Mouse (Mus musculus): ENCODE results near the gene Angel1. TPM values are rescaled to one million over a fixed set of nuclear protein-coding genes. Genes with fewer than 3 reads are reported as not detected.

The Angel1 gene
- total RNA-seq, 4 experiments from 2014 or later: 3.4 to 6.3 (median 4.8) TPM

- no peak for DNase-seq (ENCODE audit: low spot score in 2 of 2)
Measured at GRCm38 (mm10) chr12:86702690-86703089, 23.6 kb downstream of the Angel1 start.

GRCm38 (mm10) chr12:86701491-86701890 is 24.8 kb downstream of the Angel1 start:
- no peak for DNase-seq (ENCODE audit: low spot score in 2 of 2)

- DNase-seq (ENCODE audit: low spot score in 2 of 2): no peak
Measured at GRCm38 (mm10) chr12:86700927-86701310, 25.3 kb downstream of the Angel1 start.

GRCm38 (mm10) chr12:86699965-86700926 is 26.0 kb downstream of the Angel1 start:
- no peak for DNase-seq (ENCODE audit: low spot score in 2 of 2)

GRCm38 (mm10) chr12:86698537-86698936 is 27.7 kb downstream of the Angel1 start:
- DNase-seq (ENCODE audit: low spot score in 2 of 2): no peak

GRCm38 (mm10) chr12:86697996-86698395 is 28.3 kb downstream of the Angel1 start:
- DNase-seq (ENCODE audit: low spot score in 2 of 2): no peak

- no peak for DNase-seq (ENCODE audit: low spot score in 2 of 2)
Measured at GRCm38 (mm10) chr12:86694441-86694840, 31.8 kb downstream of the Angel1 start.

GRCm38 (mm10) chr12:86693389-86693788 is 32.9 kb downstream of the Angel1 start:
- no peak for DNase-seq (ENCODE audit: low spot score in 2 of 2)

- DNase-seq (ENCODE audit: low spot score in 2 of 2): no peak
Measured at GRCm38 (mm10) chr12:86692471-86693356, 33.5 kb downstream of the Angel1 start.

GRCm38 (mm10) chr12:86690700-86691485 is 35.4 kb downstream of the Angel1 start:
- no peak for DNase-seq (ENCODE audit: low spot score in 2 of 2)

- no peak for DNase-seq (ENCODE audit: low spot score in 2 of 2)
Measured at GRCm38 (mm10) chr12:86688917-86689316, 37.3 kb downstream of the Angel1 start.

GRCm38 (mm10) chr12:86687971-86688573 is 38.2 kb downstream of the Angel1 start:
- DNase-seq (ENCODE audit: low spot score in 2 of 2): no peak

GRCm38 (mm10) chr12:86687445-86687955 is 38.8 kb downstream of the Angel1 start:
- no peak for DNase-seq (ENCODE audit: low spot score in 2 of 2)

GRCm38 (mm10) chr12:86686551-86687330 is 39.5 kb downstream of the Angel1 start:
- DNase-seq (ENCODE audit: low spot score in 2 of 2): no peak

GRCm38 (mm10) chr12:86685275-86685674 is 41.0 kb downstream of the Angel1 start:
- DNase-seq (ENCODE audit: low spot score in 2 of 2): no peak

- no peak for DNase-seq (ENCODE audit: low spot score in 2 of 2)
Measured at GRCm38 (mm10) chr12:86683698-86684097, 42.6 kb downstream of the Angel1 start.

- DNase-seq (ENCODE audit: low spot score in 2 of 2): no peak
Measured at GRCm38 (mm10) chr12:86682178-86682577, 44.1 kb downstream of the Angel1 start.

GRCm38 (mm10) chr12:86681626-86682025 is 44.6 kb downstream of the Angel1 start:
- no peak for DNase-seq (ENCODE audit: low spot score in 2 of 2)

GRCm38 (mm10) chr12:86680591-86681193 is 45.6 kb downstream of the Angel1 start:
- no peak for DNase-seq (ENCODE audit: low spot score in 2 of 2)
